Mouse (Mus musculus): ENCODE results near the gene Sod1. TPM values are rescaled to one million over a fixed set of nuclear protein-coding genes. Genes with fewer than 3 reads are reported as not detected.
A peak's percentile ranks its signal among the peaks of the same experiment; 100 is the strongest.

The Sod1 gene
- polyA plus RNA-seq, 1 experiment from 2014 or later, result 884 TPM

- Histone ChIP-seq H3K4me1 (replicated peaks) (peaks cover 6% of the 10 kb centered on the region), H3K4me2 (no peak overlapping the region), H3K27me3 (replicated peaks) (no peaks in the 10 kb centered on the region), H3K27ac (ENCODE audit: poor library complexity, severe bottlenecking) (no peak overlapping the region), H3K9me3 (replicated peaks) (no peaks in the 10 kb centered on the region), H3K9ac (no peak overlapping the region), H3K4me3 (no peak overlapping the region), H3K36me3 (peaks cover 58% of the 10 kb centered on the region)
- 76% methylated on average over 5 of the region's 5 CpGs for WGBS
- no peak for ATAC-seq (ENCODE audit: insufficient number of reproducible peaks, low FRiP score)
Measured at GRCm38 (mm10) chr16:90259623-90260022, 39.1 kb downstream of the Sod1 start.

GRCm38 (mm10) chr16:90260097-90260496 lies 39.5 kb downstream of the Sod1 start:
- 57% methylated on average over 4 of the region's 4 CpGs for WGBS
- H3K36me3 ChIP-seq, result peaks cover 53% of the 10 kb centered on the region
- no peak overlapping the region for H3K4me2 ChIP-seq
- no peak for ATAC-seq (ENCODE audit: insufficient number of reproducible peaks, low FRiP score)
- no peak overlapping the region for H3K4me3 ChIP-seq
- no peaks in the 10 kb centered on the region for H3K27me3 ChIP-seq (replicated peaks)
- H3K9ac ChIP-seq, result no peak overlapping the region
- H3K27ac ChIP-seq (ENCODE audit: poor library complexity, severe bottlenecking), result no peak overlapping the region
- no peaks in the 10 kb centered on the region for H3K9me3 ChIP-seq (replicated peaks)
- peaks cover 8% of the 10 kb centered on the region for H3K4me1 ChIP-seq (replicated peaks)

GRCm38 (mm10) chr16:90261791-90262190 lies 41.2 kb downstream of the Sod1 start:
- ATAC-seq (ENCODE audit: insufficient number of reproducible peaks, low FRiP score), result no peak
- Histone ChIP-seq H3K9me3 (replicated peaks) (no peaks in the 10 kb centered on the region), H3K27ac (ENCODE audit: poor library complexity, severe bottlenecking) (no peak overlapping the region), H3K36me3 (peaks cover 43% of the 10 kb centered on the region), H3K4me1 (replicated peaks) (peaks cover 19% of the 10 kb centered on the region), H3K4me2 (no peak overlapping the region), H3K9ac (no peak overlapping the region), H3K27me3 (replicated peaks) (no peaks in the 10 kb centered on the region), H3K4me3 (no peak overlapping the region)
- WGBS, result 96% methylated on average over 2 of the region's 2 CpGs

GRCm38 (mm10) chr16:90264021-90264420 lies 43.5 kb downstream of the Sod1 start:
- H3K9me3 ChIP-seq (replicated peaks), result no peaks in the 10 kb centered on the region
- H3K4me1 ChIP-seq (replicated peaks), result peaks cover 38% of the 10 kb centered on the region
- peak; percentile 63; the same call in 1 of the 2 replicates for ATAC-seq (ENCODE audit: insufficient number of reproducible peaks, low FRiP score)
- no peaks in the 10 kb centered on the region for H3K27me3 ChIP-seq (replicated peaks)
- H3K27ac ChIP-seq (ENCODE audit: poor library complexity, severe bottlenecking), result no peak overlapping the region
- no peak overlapping the region for H3K9ac ChIP-seq
- H3K4me2 ChIP-seq, result no peak overlapping the region
- peaks cover 30% of the 10 kb centered on the region for H3K36me3 ChIP-seq
- no peak overlapping the region for H3K4me3 ChIP-seq
- 55% methylated on average over 5 of the region's 5 CpGs for WGBS

- 52% methylated on average over 1 of the region's 1 CpGs for WGBS
- no peaks in the 10 kb centered on the region for H3K27me3 ChIP-seq (replicated peaks)
- H3K36me3 ChIP-seq, result peaks cover 21% of the 10 kb centered on the region
- peak overlapping the region; percentile 64 for H3K27ac ChIP-seq (ENCODE audit: poor library complexity, severe bottlenecking)
- no peaks in the 10 kb centered on the region for H3K9me3 ChIP-seq (replicated peaks)
- H3K4me3 ChIP-seq, result no peak overlapping the region
- H3K4me2 ChIP-seq, result no peak overlapping the region
- ATAC-seq (ENCODE audit: insufficient number of reproducible peaks, low FRiP score), result no peak
- peaks cover 42% of the 10 kb centered on the region for H3K4me1 ChIP-seq (replicated peaks)
- H3K9ac ChIP-seq, result no peak overlapping the region
Measured at GRCm38 (mm10) chr16:90265106-90265505, 44.6 kb downstream of the Sod1 start.

GRCm38 (mm10) chr16:90266581-90266980 lies 46.0 kb downstream of the Sod1 start:
- no peaks in the 10 kb centered on the region for H3K9me3 ChIP-seq (replicated peaks)
- no peak overlapping the region for H3K9ac ChIP-seq
- no peaks in the 10 kb centered on the region for H3K27me3 ChIP-seq (replicated peaks)
- no peak for ATAC-seq (ENCODE audit: insufficient number of reproducible peaks, low FRiP score)
- no peak overlapping the region for H3K4me3 ChIP-seq
- peaks cover 7% of the 10 kb centered on the region for H3K36me3 ChIP-seq
- H3K27ac ChIP-seq (ENCODE audit: poor library complexity, severe bottlenecking), result no peak overlapping the region
- 5% methylated on average over 1 of the region's 1 CpGs for WGBS
- H3K4me1 ChIP-seq (replicated peaks), result peaks cover 44% of the 10 kb centered on the region
- no peak overlapping the region for H3K4me2 ChIP-seq

- peaks cover 30% of the 10 kb centered on the region for H3K4me1 ChIP-seq (replicated peaks)
- no peak overlapping the region for H3K27ac ChIP-seq (ENCODE audit: poor library complexity, severe bottlenecking)
- no peak overlapping the region for H3K4me3 ChIP-seq
- H3K9ac ChIP-seq, result no peak overlapping the region
- H3K9me3 ChIP-seq (replicated peaks), result no peaks in the 10 kb centered on the region
- no peak for ATAC-seq (ENCODE audit: insufficient number of reproducible peaks, low FRiP score)
- H3K36me3 ChIP-seq, result no peaks in the 10 kb centered on the region
- WGBS, result 76% methylated on average over 6 of the region's 6 CpGs
- no peak overlapping the region for H3K4me2 ChIP-seq
- no peaks in the 10 kb centered on the region for H3K27me3 ChIP-seq (replicated peaks)
Measured at GRCm38 (mm10) chr16:90275521-90275920, 55.0 kb downstream of the Sod1 start.

Other genes starting within 250 kb of the Sod1 start
- gene Tiam1, start 77.0 kb upstream of the Sod1 start, polyA plus RNA-seq (2016; fragmentation: Nextera tagmentation; extraction: Ambion mirVana), result 15.4 and 16.9 TPM in 2 replicates
- gene Scaf4, start 63.7 kb downstream of the Sod1 start, polyA plus RNA-seq (2016; fragmentation: Nextera tagmentation; extraction: Ambion mirVana), result 27.3 and 29.7 TPM in 2 replicates
- gene Hunk, start 165.3 kb downstream of the Sod1 start, polyA plus RNA-seq (2016; fragmentation: Nextera tagmentation; extraction: Ambion mirVana), result 19.3 and 22.4 TPM in 2 replicates